Mouse (Mus musculus) large intestine, adult 2 months (tissue): ENCODE measurements around the gene Fam222a. TPM values are rescaled to one million over a fixed set of nuclear protein-coding genes. Genes with fewer than 3 reads are reported as not detected.

Source experiments
- DNase-seq: peaks from one replicate; pipeline ENCODE4 v3.0.0-alpha.2; 2012; ENCODE audit warnings: low read depth, low spot score
- WGBS: fragments of 180-500 bp; shearing (Covaris S2); methylation state at CpG from one replicate; pipeline ENCODE4 v1.1.7; 2018; 5-methylcytosine and 5-hydroxymethylcytosine counted together
- polyA plus RNA-seq: library from polyadenylated mRNA; depleted of rRNA; stranded (reverse); fragments of >200 nt; gene quantifications from 2 replicates; pipeline ENCODE4 v1.2.3, GENCODE M21; 2012

Fam222a gene
- polyA plus RNA-seq, 1 experiment, result 2.8 TPM

DNA sequence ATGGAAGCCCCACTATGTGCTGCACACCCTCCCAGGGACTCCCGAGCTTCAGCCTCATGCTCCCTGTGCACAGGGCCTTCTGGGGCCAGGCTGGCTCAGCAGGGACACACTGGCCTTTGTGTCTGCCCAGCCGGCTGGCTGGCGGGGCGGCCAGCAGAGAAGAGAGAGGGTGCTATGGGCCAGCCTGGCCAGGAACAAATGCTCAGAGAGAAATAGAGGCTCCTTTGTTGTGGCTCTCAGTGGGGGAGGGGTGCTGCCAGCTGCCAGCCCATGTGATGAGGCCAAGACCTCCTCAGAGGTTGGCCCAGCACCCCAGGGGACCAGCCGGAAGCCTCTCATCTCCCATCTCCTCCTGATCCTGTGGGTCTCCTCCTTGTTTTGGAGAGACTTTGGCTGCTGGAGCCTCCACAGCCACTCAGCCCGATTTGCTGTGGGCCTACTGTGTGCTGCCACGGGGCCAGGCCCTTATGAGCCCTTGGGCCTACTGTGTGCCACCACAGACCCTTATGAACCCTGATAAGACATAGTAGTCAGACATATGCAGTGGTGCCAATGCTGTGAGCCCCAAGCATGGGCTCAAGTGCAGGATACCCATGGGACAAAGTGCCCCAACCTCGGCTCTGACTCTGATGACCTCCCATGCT is 12.0 kb downstream of the Fam222a start:
- WGBS, result 81% methylated on average over 8 of the region's 8 CpGs
- no peak for DNase-seq

DNA sequence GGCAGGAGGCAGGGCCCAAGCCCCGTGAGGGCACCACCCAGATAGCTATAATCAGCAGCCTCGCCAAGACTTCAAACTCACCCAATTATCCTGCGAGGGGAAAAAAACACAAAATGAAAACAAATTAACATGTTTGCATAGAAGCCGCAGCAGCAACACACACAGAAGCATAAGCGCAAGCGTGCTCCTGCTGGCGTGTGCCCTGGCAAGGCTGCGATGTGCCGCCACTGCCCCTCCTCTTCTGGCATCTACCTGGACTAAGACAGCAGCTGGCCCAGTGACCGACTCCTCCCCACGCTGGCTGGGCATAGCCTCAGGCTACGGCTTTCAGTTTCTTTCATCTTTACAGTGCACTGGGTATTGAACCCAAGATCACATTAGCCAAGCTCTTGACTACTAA is 13.7 kb downstream of the Fam222a start:
- no peak for DNase-seq
- 32% methylated on average over 12 of the region's 12 CpGs for WGBS

DNA sequence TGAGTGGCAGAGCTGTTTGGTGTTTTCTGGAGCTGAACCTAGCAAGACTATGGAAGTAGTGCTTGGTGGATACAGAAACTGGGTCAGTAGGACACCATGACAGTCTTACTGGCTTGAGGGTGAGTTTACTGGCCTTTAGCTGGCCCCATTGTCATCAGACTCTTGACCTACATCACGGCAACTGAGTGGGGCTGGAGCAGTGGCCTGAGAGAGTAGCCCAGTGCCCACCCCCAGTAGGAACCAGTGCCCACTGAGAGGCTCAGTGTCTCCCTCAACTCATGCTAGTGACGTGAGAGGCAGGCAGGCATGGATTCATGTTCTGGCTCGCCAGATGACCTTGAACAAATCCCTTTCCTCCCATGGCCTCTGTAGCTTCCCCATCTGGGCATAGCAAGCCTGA is 15.2 kb downstream of the Fam222a start:
- no peak for DNase-seq
- 86% methylated on average over 3 of the region's 3 CpGs for WGBS

DNA sequence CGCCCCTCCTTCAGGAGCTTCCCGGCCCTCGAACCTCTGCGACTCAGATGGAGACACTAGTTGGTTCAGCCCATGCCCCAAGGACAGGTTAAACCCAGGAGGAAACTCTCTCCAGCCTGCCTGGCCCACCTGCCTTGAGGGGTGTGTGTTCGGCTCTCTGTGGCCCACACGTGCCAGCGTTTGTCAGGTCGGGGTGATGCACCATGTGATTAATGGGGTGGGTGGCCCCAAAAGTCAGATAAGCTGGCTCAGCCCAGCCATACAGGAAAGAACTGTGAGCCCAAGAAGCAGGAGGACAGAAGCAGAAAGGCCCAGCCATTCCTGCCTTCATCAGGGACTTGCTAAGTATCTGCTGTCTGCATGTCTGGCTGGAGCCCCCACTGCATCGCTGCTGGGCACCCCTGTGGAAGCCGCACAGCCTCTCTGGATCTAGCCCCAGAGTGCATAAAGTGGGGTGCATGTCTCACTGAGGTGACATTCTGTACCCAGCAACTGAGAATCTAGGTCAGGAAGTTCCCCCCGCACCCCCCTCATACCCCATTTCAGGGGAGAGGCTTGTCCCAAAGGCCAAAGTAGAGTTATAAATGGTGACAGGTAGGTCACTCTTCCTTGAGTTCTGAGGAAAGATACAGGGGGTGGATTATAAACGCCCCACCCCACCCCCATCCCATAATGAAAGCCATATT is 15.8 kb downstream of the Fam222a start:
- no peak for DNase-seq
- WGBS, result 79% methylated on average over 12 of the region's 12 CpGs

DNA sequence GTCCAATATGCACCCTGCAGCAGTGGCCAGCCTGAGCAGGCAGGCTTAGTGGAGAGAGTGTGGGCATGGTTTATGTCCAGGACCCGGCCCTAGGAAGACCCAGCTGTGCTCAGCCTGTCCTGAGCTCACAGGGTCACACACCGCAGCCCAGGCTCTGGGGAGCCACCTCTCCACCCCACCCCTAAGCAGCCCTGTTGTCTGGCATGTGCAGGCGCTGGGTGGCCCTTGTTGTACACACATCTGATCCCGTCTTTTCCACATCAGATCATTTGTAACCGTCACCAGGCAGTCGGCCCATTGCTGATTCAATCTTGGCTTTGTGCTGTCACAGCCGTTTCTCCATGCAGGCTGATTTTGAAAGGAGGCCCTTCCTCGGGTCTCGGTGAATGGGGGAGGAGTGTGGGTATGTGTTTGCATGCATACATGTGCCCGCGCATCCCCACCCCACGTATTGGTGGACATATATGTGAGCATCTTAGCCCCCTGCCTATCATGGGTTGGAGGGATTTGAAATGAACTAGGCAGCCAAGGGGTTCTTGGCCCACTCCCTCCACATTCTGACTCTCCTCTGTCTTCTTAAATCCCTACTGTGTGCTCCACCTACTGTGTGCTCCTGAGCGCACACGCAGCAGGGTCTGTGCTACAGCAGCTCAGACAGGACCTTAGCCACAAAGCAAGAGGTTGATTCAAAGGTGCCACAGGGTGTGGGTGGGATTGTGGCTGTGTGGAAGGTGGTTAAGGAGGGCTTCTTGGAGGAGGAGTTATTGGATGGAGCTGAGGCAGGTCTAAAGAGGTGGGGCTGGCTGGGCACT is 16.7 kb downstream of the Fam222a start:
- DNase-seq, result no peak
- 81% methylated on average over 14 of the region's 14 CpGs for WGBS

DNA sequence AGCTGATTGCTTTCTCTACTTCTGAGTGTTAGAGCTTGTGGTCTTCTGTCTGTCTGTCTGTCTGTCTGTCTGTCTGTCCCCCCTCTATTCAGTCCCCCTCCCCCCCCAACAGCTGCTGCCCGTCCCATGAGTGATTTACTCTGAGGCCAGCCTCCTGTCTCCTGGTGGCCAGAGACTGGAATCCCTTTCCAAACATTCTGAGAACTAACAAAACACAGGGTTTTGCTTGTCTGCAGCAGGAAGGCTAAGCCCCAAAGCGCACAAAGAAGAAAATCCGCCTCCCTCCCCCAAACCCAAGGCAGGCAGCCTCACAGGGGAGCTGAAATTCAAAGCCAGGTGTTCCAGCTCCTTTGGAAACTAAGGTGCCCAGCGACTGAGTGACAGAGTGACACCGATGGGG is 17.9 kb downstream of the Fam222a start:
- WGBS, result 53% methylated on average over 5 of the region's 5 CpGs
- no peak for DNase-seq

DNA sequence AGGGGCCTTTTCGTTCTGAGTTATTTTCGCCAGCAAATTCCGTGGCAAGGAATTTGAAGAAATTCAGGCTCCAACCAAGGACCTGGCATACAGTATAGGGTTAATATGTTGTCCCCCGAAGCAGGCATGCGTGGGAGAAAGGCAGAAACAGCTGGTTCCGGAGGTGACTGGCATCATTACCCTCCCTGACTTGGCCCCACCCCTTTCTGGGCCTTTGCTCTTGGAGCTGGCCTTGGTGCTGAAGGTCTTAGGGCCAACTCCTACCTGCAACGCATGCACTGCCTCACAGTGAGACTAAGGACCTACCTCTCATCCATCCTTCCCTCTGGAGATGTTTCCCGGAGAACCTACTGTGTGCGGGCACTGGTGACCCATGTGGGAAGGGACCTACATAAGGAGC is 20.1 kb downstream of the Fam222a start:
- DNase-seq, result no peak
- WGBS, result 43% methylated on average over 9 of the region's 9 CpGs

DNA sequence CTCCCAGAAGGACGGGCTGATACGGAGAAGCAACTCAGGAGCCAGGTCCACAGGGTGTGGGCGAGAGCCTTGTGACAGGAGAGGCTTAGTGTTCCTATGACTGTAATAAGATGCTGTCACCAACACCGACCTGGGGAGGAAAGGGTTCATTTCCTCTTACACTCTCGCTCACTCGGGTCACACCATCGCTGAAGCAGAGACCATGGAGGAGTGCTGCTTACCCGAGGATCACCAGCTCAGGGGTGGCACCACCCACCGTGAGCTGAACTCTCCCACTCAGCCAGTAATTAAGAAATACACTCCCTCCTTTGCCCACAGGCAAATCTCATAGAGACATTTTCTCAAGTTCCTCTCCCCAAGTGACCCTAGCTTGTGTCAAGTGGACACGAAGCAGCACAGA is 20.6 kb downstream of the Fam222a start:
- WGBS, result 64% methylated on average over 10 of the region's 10 CpGs

DNA sequence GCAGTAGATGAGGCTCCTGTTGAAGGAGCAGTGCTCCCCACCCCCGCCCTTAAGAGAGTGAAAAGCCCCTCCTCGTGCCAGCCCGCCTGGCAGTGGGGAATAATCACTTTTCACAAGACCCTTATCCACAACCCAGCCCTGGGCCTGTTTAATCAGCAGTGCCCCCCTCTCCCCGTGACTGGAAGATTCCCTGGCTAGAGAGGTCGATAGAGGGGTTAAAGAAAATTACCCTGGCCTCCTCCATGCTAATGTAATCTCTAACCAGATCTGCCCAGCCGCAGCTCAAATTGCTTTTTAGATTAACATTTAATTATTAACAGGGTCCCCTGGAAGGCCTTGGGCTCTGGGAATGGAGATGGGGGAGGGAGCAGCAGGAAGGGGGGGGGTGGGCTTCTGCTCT is 21.2 kb downstream of the Fam222a start:
- whole genome bisulfite sequencing, result 67% methylated on average over 6 of the region's 6 CpGs
- no peak for DNase-seq

More for the DNA sequence above, 20.6 kb downstream of the Fam222a start:
- DNase-seq, result no peak

DNA sequence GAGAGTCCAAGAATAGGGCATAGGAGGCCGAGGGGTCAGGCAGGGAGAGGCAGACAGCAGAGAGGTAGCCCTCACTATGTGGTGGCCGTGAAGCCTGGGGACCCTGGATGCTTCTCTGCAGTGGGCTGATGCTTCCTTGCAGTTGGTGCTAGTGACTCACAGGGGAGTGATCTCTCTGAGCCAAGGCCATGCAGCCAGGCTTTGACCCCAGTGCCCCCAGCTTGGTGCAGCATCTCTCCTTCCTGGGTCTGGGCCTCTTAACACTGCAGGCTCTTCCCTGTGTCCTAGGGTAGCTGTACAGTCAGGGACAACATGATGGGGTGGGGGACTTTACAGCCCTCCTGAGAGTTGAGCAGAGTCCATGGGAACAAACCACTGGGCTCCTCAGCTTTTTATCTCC is 21.6 kb downstream of the Fam222a start:
- no peak for DNase-seq
- 63% methylated on average over 2 of the region's 2 CpGs for WGBS

DNA sequence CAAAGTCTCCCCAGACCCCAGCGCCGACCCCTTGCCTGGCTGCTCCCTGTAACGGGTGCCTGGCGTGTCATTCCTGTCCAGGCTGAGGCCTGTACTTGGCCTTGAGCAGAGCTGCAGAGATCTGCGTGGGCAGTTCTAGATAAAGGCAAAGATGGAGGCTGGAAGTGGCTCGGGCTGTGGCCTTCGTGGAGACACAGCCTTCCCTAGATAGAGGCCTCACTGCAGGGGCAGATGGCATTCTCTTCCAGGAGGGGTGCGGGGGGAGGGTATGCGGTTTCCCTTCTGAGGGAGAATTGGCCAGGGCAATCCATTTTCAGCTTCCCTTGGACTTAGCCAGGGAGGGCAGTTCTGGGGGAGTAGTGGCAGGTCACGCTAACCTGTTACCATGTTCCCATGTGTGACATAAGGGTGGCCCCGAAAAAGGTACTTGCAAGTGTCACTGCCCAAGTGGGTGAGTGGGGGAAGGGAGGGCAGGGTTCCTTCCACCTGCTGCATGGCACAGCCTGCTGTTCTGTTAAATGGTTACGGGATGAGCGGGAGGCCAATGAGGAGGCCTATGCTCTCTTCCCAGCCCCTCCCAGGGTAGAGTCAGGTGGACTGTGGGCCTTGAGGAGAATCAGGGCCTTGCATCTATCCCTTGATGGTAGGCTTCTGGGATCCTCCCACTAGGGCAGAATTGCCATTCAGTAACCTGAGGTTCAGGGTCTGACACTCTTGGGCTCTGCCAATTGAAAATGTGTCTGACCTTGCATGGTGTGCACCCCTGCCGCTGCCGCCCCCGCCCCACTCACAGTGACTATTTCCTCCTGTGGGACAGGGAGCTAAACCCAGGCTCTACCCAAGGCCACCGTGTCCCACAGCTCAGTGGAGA is 22.5 kb downstream of the Fam222a start:
- 78% methylated on average over 17 of the region's 17 CpGs for WGBS
- no peak for DNase-seq

DNA sequence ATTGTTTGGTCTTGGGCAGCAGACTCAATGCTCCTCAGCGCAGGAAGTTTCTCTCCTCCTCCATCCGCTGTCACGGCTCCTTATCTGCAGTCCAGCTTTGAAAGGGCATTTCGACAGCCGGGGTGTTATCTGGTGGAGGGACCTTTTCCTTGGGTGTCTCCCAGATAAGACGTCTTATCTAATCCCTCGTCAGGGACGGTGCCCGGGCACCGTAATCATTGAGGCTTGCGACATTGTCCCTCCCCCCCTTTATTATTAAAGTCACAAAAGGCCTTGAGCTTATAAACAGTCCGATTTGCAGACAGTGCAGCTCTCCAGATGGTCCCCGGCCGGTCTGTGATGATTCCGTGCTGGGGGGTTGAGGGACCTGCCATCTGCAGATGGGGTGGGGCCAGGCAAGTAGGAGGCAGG is 23.3 kb downstream of the Fam222a start:
- whole genome bisulfite sequencing, result 40% methylated on average over 15 of the region's 15 CpGs
- DNase-seq, result no peak

DNA sequence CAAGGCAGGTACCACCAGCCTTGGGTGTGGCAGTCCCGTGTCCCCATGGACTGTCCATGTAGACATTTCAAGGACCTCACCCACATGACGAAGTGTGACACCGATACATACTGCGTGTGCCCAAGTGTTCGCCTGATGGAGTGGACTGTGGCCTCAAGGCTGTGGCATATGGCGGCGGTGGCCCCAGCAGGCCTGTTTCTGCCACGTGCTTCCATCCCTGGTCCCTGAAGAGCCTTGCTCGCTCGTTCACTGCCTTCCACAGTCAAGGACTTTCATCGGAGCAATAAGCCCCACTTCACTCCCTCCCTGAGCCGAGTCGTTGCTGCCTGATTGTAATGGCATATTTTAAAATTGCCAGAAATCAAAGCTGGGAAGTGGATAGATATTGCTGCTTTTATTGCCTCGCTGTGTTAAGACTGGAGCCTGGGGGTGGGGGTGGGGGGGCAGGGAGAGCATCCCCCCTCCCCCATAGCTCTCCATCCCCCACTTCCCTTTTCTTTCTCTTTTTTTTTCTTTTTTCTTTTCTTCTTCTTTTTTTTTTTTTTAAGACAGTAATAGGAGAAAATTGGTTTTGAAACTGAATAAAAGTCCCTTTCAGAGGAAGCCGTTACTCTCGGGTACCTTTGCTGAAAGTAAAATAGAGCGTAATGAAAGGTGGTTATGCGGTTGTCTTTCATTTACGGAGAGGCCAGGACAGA is 24.8 kb downstream of the Fam222a start:
- WGBS, result 72% methylated on average over 19 of the region's 19 CpGs
- DNase-seq, result no peak

DNA sequence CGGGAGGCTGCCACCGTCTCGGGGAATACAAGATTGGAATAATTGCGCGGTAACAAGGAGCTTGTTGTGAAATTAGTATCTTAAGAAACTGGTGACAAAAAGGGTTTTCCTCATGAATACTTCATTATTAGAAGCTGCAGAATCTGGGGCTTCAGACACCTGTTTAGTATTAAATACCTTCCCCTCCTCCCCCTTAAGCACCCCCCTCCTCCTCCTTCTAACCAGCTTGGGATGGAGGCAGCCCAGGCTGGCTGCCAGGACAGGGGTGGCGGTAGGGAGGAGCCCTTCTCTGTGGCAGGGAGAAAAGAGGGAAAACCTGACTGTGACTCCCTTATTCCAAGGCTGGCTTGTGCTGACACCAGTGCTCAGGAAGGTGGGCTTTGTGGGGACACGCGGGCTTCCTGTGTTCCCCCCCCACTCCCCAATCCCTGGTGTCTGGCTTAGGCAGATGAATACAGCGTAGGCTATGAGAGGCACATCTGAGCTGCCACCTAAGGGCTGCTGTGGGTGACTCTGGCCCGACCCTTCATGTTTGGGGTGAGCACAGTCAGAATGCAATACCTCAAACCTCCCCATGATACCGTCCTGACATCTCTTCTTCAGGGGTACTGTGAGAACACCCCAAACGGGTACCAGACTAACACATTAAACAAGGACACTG is 25.5 kb downstream of the Fam222a start:
- DNase-seq, result no peak
- 78% methylated on average over 12 of the region's 12 CpGs for WGBS

DNA sequence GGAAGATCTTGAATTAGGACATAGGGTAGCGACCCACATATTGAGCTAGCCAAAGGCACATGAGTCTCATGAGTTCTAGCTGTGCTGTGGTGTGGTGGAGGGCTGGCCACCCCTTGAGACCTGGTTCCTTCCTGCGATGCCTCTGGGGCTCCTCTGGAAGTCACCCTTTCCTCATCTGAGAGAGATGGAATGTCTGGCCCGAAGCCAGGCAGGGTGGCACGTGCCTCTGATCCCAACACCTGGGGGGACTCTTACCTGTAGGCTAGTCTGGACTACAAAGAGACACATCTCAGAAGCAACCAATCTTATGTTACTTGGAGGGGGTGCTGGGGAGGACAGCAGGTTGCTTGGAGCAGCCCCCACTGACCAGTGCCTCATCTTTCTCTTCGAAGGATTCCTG is 26.1 kb downstream of the Fam222a start:
- no peak for DNase-seq
- WGBS, result 69% methylated on average over 5 of the region's 5 CpGs

DNA sequence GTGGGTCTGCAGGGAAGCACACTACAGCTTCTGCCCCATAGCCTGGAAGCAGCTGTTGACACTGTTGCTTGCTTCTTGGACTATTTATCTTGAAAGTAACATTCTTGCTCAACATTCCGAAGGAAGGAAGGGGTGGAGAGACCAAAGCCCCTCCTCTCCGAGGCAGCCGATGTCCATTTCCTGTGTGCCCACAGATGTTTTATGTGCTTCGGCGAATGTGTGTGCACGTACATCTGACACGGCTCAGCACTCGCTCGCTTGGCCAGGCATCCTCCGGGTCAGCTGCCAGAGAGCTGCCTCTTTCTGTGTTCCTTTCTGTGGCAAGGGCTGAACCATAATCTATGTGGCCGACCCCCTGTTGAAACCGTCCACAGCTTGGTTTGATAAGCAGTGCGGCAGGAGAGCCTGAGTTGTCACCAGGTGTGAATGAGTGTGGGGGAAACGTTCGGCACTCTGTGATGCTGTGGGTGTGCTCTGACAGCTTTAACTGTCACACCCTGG is 27.0 kb downstream of the Fam222a start:
- no peak for DNase-seq
- 54% methylated on average over 15 of the region's 15 CpGs for WGBS

DNA sequence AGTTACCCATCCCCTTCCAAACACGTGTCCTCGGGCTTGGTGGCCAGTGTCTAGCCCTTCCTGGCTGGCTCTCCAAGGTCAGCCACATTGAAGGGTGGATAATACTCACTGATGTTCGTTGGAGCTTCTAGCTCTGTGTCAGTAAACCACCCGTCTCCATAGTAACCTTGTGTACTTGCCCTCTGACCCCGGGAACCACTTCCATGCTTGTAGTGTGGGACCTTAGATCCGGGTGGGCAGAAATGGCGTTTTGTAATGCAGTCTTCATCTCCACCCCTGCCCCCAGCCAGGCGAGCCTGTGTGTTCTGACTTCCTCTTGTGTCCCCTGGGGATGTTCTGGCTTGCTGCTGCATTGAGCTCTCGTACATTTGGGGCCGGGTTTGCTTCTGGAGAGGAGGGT is 28.8 kb downstream of the Fam222a start:
- DNase-seq, result no peak
- 31% methylated on average over 10 of the region's 10 CpGs for WGBS

DNA sequence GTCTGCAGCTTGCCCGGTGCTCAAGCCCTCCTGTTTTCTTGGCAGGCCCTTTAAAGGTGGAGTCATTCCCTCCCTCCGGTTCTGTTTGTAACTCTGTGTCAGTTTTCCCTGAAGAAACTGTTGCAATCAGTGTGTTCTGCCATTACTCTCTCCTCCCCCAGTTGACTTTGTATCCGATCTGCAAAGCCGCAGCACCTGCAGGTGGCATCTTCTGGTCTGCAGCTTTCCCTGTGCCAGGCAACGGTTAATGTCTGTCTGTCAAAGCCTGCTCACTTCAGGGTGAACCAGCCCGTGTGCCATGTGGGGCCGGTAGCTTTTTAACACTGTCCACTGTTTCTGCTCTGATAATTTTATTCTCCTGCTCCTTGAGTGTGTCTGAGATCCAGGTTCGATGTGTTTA is 29.4 kb downstream of the Fam222a start:
- no peak for DNase-seq
- WGBS, result 45% methylated on average over 8 of the region's 8 CpGs

DNA sequence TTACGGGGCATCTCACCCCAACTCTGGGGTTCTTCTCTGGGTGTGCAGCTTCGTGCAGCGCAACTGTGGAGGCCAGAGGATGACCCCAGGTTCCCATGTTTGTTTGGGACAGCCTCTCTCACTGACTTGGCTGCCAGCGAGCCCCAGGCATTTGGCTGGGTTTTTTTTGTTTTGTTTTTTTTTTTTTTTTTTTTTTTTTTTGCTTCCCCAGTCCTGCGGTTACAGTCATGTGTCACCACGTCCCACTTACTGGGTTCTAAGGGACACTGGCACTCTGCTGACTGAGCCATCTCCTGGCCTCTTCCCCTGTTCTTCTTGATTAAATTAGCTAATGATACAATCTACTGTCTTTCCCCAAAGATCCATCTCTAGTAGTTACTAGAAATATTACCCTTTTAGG is 29.8 kb downstream of the Fam222a start:
- DNase-seq, result no peak
- WGBS, result 56% methylated on average over 6 of the region's 6 CpGs
